Mouse (Mus musculus): ENCODE results near the gene P4ha1. TPM values are rescaled to one million over a fixed set of nuclear protein-coding genes. Genes with fewer than 3 reads are reported as not detected.

P4ha1 gene
- polyA plus RNA-seq, 1 experiment from 2014 or later: 28.7 TPM

Other genes with a start within 250 kb of the P4ha1 start
- gene Sept10, start 101.4 kb upstream of the P4ha1 start, polyA plus RNA-seq (2015; fragmentation: Nextera tagmentation; extraction: Ambion mirVana): 15.4 and 17.0 TPM in 2 replicates
- gene Sowahc, start 101.3 kb upstream of the P4ha1 start, polyA plus RNA-seq (2015; fragmentation: Nextera tagmentation; extraction: Ambion mirVana): 18.2 and 19.2 TPM in 2 replicates
- gene Gm10273, start 72.3 kb downstream of the P4ha1 start, polyA plus RNA-seq (2015; fragmentation: Nextera tagmentation; extraction: Ambion mirVana): 4.0 and 7.9 TPM in 2 replicates
- not detected in 2 replicates for gene Pla2g12b, start 80.4 kb downstream of the P4ha1 start, polyA plus RNA-seq (2015; fragmentation: Nextera tagmentation; extraction: Ambion mirVana)
- gene Oit3, start 118.5 kb downstream of the P4ha1 start, polyA plus RNA-seq (2015; fragmentation: Nextera tagmentation; extraction: Ambion mirVana): 0.18 and 0.40 TPM in 2 replicates

Data from hindbrain, embryonic 15.5 days (tissue).